Mouse (Mus musculus): ENCODE measurements around the gene Kctd6. TPM values are rescaled to one million over a fixed set of nuclear protein-coding genes. Genes with fewer than 3 reads are reported as not detected.

Gene Kctd6
- polyA plus RNA-seq, 1 experiment from 2014 or later: 10.0 TPM

GRCm38 (mm10) chr14:8180371-8181035 is 33.4 kb upstream of the Kctd6 start:
- Histone ChIP-seq H3K27ac (ENCODE audit: low read depth) (no peak overlapping the region), H3K4me1 (ENCODE audit: insufficient read depth) (no peaks in the 10 kb centered on the region), H3K9ac (replicated peaks) (no peak overlapping the region), H3K4me2 (ENCODE audit: low read depth, low read length) (no peak overlapping the region), H3K4me3 (ENCODE audit: low read depth, low read length) (no peak overlapping the region), H3K36me3 (replicated peaks; ENCODE audit: insufficient read depth, low read length) (no peaks in the 10 kb centered on the region), H3K27me3 (ENCODE audit: insufficient read depth, low read length) (no peaks in the 10 kb centered on the region), H3K9me3 (ENCODE audit: low read length) (no peaks in the 10 kb centered on the region; the same call in 1 of the 2 replicates)
- TF ChIP-seq CTCF (IDR thresholded peaks at IDR 0.05; ENCODE audit: low read depth) (no peak), EP300 (IDR thresholded peaks at IDR 0.05; ENCODE audit: low read depth) (no peak)
- DNase-seq: no peak
- no peak for ATAC-seq
- 70% methylated on average over 4 of the region's 4 CpGs for WGBS (ENCODE audit: insufficient replicate concordance)

DNA sequence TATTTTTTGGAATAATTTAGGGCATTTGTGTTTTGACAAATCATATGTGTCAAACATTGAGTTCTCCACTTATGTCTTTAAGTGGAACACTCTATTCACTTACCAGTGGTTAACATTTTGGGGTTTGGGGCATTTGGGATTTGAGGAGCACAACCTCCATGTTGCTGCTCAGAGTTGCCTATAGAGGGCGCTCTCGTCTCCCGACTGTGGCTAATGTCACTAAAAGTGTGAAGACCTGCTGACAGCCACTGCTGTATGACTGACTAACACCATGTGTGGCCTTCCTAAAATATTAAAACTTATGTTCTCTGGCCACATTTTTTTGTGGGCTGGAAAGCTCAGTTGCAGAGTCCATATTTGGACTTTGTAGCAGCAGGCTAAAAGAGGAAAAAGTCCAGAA is 30.6 kb upstream of the Kctd6 start:
- no peaks in the 10 kb centered on the region for H3K27me3 ChIP-seq (ENCODE audit: insufficient read depth, low read length)
- H3K4me1 ChIP-seq (ENCODE audit: insufficient read depth): no peaks in the 10 kb centered on the region
- WGBS (ENCODE audit: insufficient replicate concordance): 66% methylated on average over 3 of the region's 3 CpGs
- ATAC-seq (no peak), DNase-seq (no peak)
- peak; percentile 55 for TF ChIP-seq CTCF (IDR thresholded peaks at IDR 0.05; ENCODE audit: low read depth)
- no peak for TF ChIP-seq EP300 (IDR thresholded peaks at IDR 0.05; ENCODE audit: low read depth)
- no peak overlapping the region for H3K4me3 ChIP-seq (ENCODE audit: low read depth, low read length)
- H3K27ac ChIP-seq (ENCODE audit: low read depth): no peak overlapping the region
- no peaks in the 10 kb centered on the region; the same call in 1 of the 2 replicates for H3K9me3 ChIP-seq (ENCODE audit: low read length)
- H3K9ac ChIP-seq (replicated peaks): no peak overlapping the region
- no peaks in the 10 kb centered on the region for H3K36me3 ChIP-seq (replicated peaks; ENCODE audit: insufficient read depth, low read length)
- H3K4me2 ChIP-seq (ENCODE audit: low read depth, low read length): no peak overlapping the region

DNA sequence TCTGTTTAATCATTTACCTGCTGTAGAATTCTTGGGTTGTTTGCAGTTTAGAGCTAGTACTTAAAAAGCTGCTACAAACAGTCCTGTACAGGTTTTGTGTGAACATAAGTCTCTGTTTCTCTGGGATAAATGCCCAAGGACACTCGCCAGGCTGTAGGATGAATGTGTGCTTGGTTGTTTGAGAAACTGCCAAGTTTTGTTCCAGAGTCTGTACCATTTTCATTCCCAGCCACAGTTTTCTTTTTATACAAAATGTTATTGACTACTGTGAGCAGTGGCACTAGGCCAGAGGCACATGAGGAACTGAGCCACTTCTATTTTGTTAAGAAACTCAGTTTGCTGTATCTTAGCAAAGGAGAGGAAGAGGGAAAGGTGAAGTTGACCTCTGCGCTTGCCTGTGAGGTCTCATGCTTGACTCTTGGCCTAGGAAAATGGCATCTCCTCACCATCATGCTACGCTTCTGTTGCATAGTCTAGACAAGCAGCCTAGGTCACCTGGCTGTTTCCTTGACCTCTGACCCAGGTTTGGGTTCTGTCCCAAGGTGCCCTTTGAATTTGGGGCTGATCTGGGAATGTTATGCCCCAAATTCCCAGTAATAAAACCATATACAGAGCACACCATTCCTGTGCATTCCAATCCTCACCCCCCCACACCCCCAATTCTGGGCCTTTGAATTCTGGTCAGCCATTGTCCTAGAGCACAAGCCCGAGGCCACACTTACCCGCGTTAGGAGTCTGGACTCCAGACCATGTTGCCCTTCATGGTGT is 27.5 kb upstream of the Kctd6 start:
- Histone ChIP-seq H3K4me2 (ENCODE audit: low read depth, low read length) (no peak overlapping the region), H3K9me3 (ENCODE audit: low read length) (no peaks in the 10 kb centered on the region; the same call in 1 of the 2 replicates), H3K4me3 (ENCODE audit: low read depth, low read length) (no peak overlapping the region), H3K27ac (ENCODE audit: low read depth) (0 out of 2 replicates have a peak overlapping the region, but pooled peaks have one; percentile 5), H3K36me3 (replicated peaks; ENCODE audit: insufficient read depth, low read length) (no peaks in the 10 kb centered on the region), H3K9ac (replicated peaks) (no peak overlapping the region), H3K27me3 (ENCODE audit: insufficient read depth, low read length) (no peaks in the 10 kb centered on the region), H3K4me1 (ENCODE audit: insufficient read depth) (no peaks in the 10 kb centered on the region)
- DNase-seq (no peak), ATAC-seq (no peak)
- 80% methylated on average over 6 of the region's 6 CpGs for WGBS (ENCODE audit: insufficient replicate concordance)
- TF ChIP-seq CTCF (IDR thresholded peaks at IDR 0.05; ENCODE audit: low read depth) (no peak), EP300 (IDR thresholded peaks at IDR 0.05; ENCODE audit: low read depth) (no peak)

- Histone ChIP-seq H3K9ac (replicated peaks) (no peak overlapping the region), H3K36me3 (replicated peaks; ENCODE audit: insufficient read depth, low read length) (no peaks in the 10 kb centered on the region), H3K27me3 (ENCODE audit: insufficient read depth, low read length) (no peaks in the 10 kb centered on the region), H3K27ac (ENCODE audit: low read depth) (no peak overlapping the region), H3K9me3 (ENCODE audit: low read length) (no peaks in the 10 kb centered on the region), H3K4me3 (ENCODE audit: low read depth, low read length) (no peak overlapping the region), H3K4me2 (ENCODE audit: low read depth, low read length) (no peak overlapping the region), H3K4me1 (ENCODE audit: insufficient read depth) (no peaks in the 10 kb centered on the region)
- DNase-seq: no peak
- 86% methylated on average over 3 of the region's 3 CpGs for WGBS (ENCODE audit: insufficient replicate concordance)
- TF ChIP-seq CTCF (IDR thresholded peaks at IDR 0.05; ENCODE audit: low read depth) (no peak), EP300 (IDR thresholded peaks at IDR 0.05; ENCODE audit: low read depth) (no peak)
- ATAC-seq: no peak
Measured at GRCm38 (mm10) chr14:8190556-8190955, 23.4 kb upstream of the Kctd6 start.

GRCm38 (mm10) chr14:8191331-8191965 is 22.5 kb upstream of the Kctd6 start:
- no peaks in the 10 kb centered on the region for H3K36me3 ChIP-seq (replicated peaks; ENCODE audit: insufficient read depth, low read length)
- no peak overlapping the region for H3K9ac ChIP-seq (replicated peaks)
- H3K4me3 ChIP-seq (ENCODE audit: low read depth, low read length): no peak overlapping the region
- H3K9me3 ChIP-seq (ENCODE audit: low read length): no peaks in the 10 kb centered on the region
- DNase-seq: no peak
- H3K4me2 ChIP-seq (ENCODE audit: low read depth, low read length): no peak overlapping the region
- H3K27me3 ChIP-seq (ENCODE audit: insufficient read depth, low read length): no peaks in the 10 kb centered on the region
- TF ChIP-seq EP300 (IDR thresholded peaks at IDR 0.05; ENCODE audit: low read depth): no peak
- TF ChIP-seq CTCF (IDR thresholded peaks at IDR 0.05; ENCODE audit: low read depth): no peak
- WGBS (ENCODE audit: insufficient replicate concordance): 71% methylated on average over 12 of the region's 12 CpGs
- no peaks in the 10 kb centered on the region for H3K4me1 ChIP-seq (ENCODE audit: insufficient read depth)
- ATAC-seq: no peak
- no peak overlapping the region for H3K27ac ChIP-seq (ENCODE audit: low read depth)

DNA sequence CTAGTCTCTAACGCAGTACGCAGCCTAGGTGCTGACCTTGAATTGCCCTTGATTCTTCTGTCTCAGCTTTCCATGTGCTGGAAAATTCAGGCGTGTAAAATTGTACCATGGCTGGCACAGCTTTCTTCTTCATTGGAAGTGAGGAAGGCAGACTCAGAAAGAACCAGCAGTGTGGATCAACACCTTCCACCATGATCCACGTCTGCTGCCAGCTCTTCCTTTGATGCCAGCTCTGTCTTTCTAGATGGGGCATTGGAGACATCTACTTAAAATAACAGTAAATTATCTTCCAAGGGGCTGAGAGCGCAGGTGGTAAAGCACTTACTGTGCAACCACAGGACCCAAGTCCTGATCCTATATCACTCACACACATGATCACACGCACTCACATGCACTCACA is 21.2 kb upstream of the Kctd6 start:
- Histone ChIP-seq H3K9me3 (ENCODE audit: low read length) (no peaks in the 10 kb centered on the region), H3K9ac (replicated peaks) (no peak overlapping the region), H3K27me3 (ENCODE audit: insufficient read depth, low read length) (no peaks in the 10 kb centered on the region), H3K4me3 (ENCODE audit: low read depth, low read length) (no peak overlapping the region), H3K27ac (ENCODE audit: low read depth) (no peak overlapping the region), H3K4me2 (ENCODE audit: low read depth, low read length) (no peak overlapping the region), H3K36me3 (replicated peaks; ENCODE audit: insufficient read depth, low read length) (no peaks in the 10 kb centered on the region), H3K4me1 (ENCODE audit: insufficient read depth) (no peaks in the 10 kb centered on the region)
- WGBS (ENCODE audit: insufficient replicate concordance): 80% methylated on average over 6 of the region's 6 CpGs
- DNase-seq: no peak
- TF ChIP-seq CTCF (IDR thresholded peaks at IDR 0.05; ENCODE audit: low read depth) (no peak), EP300 (IDR thresholded peaks at IDR 0.05; ENCODE audit: low read depth) (no peak)
- no peak for ATAC-seq
